Mouse (Mus musculus): Measurements from ENCODE around the gene Tex44. TPM values are rescaled to one million over a fixed set of nuclear protein-coding genes. Genes with fewer than 3 reads are reported as not detected.
A peak's percentile ranks its signal among the peaks of the same experiment; 100 is the strongest.

Tex44 gene
- polyA plus RNA-seq, 1 experiment from 2014 or later: not detected

- H3K36me3 ChIP-seq (replicated peaks; ENCODE audit: insufficient read depth, low read length): no peaks in the 10 kb centered on the region
- H3K4me2 ChIP-seq (ENCODE audit: low read depth, low read length): no peak overlapping the region
- H3K27ac ChIP-seq (ENCODE audit: low read depth): no peak overlapping the region
- DNase-seq (no peak), ATAC-seq (no peak)
- no peaks in the 10 kb centered on the region for H3K9me3 ChIP-seq (ENCODE audit: low read length)
- 67% methylated on average over 4 of the region's 4 CpGs for WGBS (ENCODE audit: insufficient replicate concordance)
- peaks cover 8% of the 10 kb centered on the region; the same call in 1 of the 2 replicates for H3K4me1 ChIP-seq (ENCODE audit: insufficient read depth)
- no peak overlapping the region for H3K4me3 ChIP-seq (ENCODE audit: low read depth, low read length)
- H3K9ac ChIP-seq (replicated peaks): no peak overlapping the region
- no peaks in the 10 kb centered on the region for H3K27me3 ChIP-seq (ENCODE audit: insufficient read depth, low read length)
- TF ChIP-seq CTCF (IDR thresholded peaks at IDR 0.05; ENCODE audit: low read depth): no peak
- TF ChIP-seq EP300 (IDR thresholded peaks at IDR 0.05; ENCODE audit: low read depth): no peak
Measured at GRCm38 (mm10) chr1:86459371-86459770, 33.2 kb downstream of the Tex44 start.

- H3K27me3 ChIP-seq (ENCODE audit: insufficient read depth, low read length): no peaks in the 10 kb centered on the region
- H3K4me2 ChIP-seq (ENCODE audit: low read depth, low read length): no peak overlapping the region
- no peak overlapping the region for H3K4me3 ChIP-seq (ENCODE audit: low read depth, low read length)
- WGBS (ENCODE audit: insufficient replicate concordance): 75% methylated on average over 9 of the region's 9 CpGs
- H3K9me3 ChIP-seq (ENCODE audit: low read length): no peaks in the 10 kb centered on the region
- DNase-seq (no peak), ATAC-seq (no peak)
- no peak for TF ChIP-seq CTCF (IDR thresholded peaks at IDR 0.05; ENCODE audit: low read depth)
- no peak for TF ChIP-seq EP300 (IDR thresholded peaks at IDR 0.05; ENCODE audit: low read depth)
- no peak overlapping the region for H3K9ac ChIP-seq (replicated peaks)
- H3K27ac ChIP-seq (ENCODE audit: low read depth): no peak overlapping the region
- H3K36me3 ChIP-seq (replicated peaks; ENCODE audit: insufficient read depth, low read length): no peaks in the 10 kb centered on the region
- H3K4me1 ChIP-seq (ENCODE audit: insufficient read depth): peaks cover 9% of the 10 kb centered on the region; the same call in 1 of the 2 replicates
Measured at GRCm38 (mm10) chr1:86464223-86464874, 38.2 kb downstream of the Tex44 start.

- H3K9me3 ChIP-seq (ENCODE audit: low read length): no peaks in the 10 kb centered on the region
- no peak overlapping the region for H3K27ac ChIP-seq (ENCODE audit: low read depth)
- H3K4me3 ChIP-seq (ENCODE audit: low read depth, low read length): no peak overlapping the region
- DNase-seq (no peak), ATAC-seq (no peak)
- H3K36me3 ChIP-seq (replicated peaks; ENCODE audit: insufficient read depth, low read length): no peaks in the 10 kb centered on the region
- no peak overlapping the region for H3K9ac ChIP-seq (replicated peaks)
- no peak overlapping the region for H3K4me2 ChIP-seq (ENCODE audit: low read depth, low read length)
- H3K27me3 ChIP-seq (ENCODE audit: insufficient read depth, low read length): no peaks in the 10 kb centered on the region
- 74% methylated on average over 4 of the region's 4 CpGs for WGBS (ENCODE audit: insufficient replicate concordance)
- TF ChIP-seq EP300 (IDR thresholded peaks at IDR 0.05; ENCODE audit: low read depth) (no peak), CTCF (IDR thresholded peaks at IDR 0.05; ENCODE audit: low read depth) (no peak)
- peaks cover 9% of the 10 kb centered on the region; the same call in 1 of the 2 replicates for H3K4me1 ChIP-seq (ENCODE audit: insufficient read depth)
Measured at GRCm38 (mm10) chr1:86464875-86465224, 38.7 kb downstream of the Tex44 start.

- DNase-seq (no peak), ATAC-seq (no peak)
- Histone ChIP-seq H3K27ac (ENCODE audit: low read depth) (no peak overlapping the region), H3K9ac (replicated peaks) (no peak overlapping the region), H3K4me3 (ENCODE audit: low read depth, low read length) (no peak overlapping the region), H3K36me3 (replicated peaks; ENCODE audit: insufficient read depth, low read length) (no peaks in the 10 kb centered on the region), H3K4me2 (ENCODE audit: low read depth, low read length) (no peak overlapping the region), H3K4me1 (ENCODE audit: insufficient read depth) (peaks cover 28% of the 10 kb centered on the region), H3K9me3 (ENCODE audit: low read length) (no peaks in the 10 kb centered on the region), H3K27me3 (ENCODE audit: insufficient read depth, low read length) (no peaks in the 10 kb centered on the region)
- WGBS (ENCODE audit: insufficient replicate concordance): 83% methylated on average over 8 of the region's 8 CpGs
- no peak for TF ChIP-seq CTCF (IDR thresholded peaks at IDR 0.05; ENCODE audit: low read depth)
- TF ChIP-seq EP300 (IDR thresholded peaks at IDR 0.05; ENCODE audit: low read depth): no peak
Measured at GRCm38 (mm10) chr1:86467416-86467815, 41.3 kb downstream of the Tex44 start.

- H3K4me3 ChIP-seq (ENCODE audit: low read depth, low read length): no peak overlapping the region
- H3K9me3 ChIP-seq (ENCODE audit: low read length): no peaks in the 10 kb centered on the region
- no peak overlapping the region for H3K4me2 ChIP-seq (ENCODE audit: low read depth, low read length)
- peak overlapping the region; percentile 87 for H3K27ac ChIP-seq (ENCODE audit: low read depth)
- ATAC-seq (no peak), DNase-seq (no peak)
- no peaks in the 10 kb centered on the region for H3K27me3 ChIP-seq (ENCODE audit: insufficient read depth, low read length)
- 86% methylated on average over 4 of the region's 4 CpGs for WGBS (ENCODE audit: insufficient replicate concordance)
- TF ChIP-seq EP300 (IDR thresholded peaks at IDR 0.05; ENCODE audit: low read depth) (no peak), CTCF (IDR thresholded peaks at IDR 0.05; ENCODE audit: low read depth) (no peak)
- H3K36me3 ChIP-seq (replicated peaks; ENCODE audit: insufficient read depth, low read length): no peaks in the 10 kb centered on the region
- peaks cover 40% of the 10 kb centered on the region for H3K4me1 ChIP-seq (ENCODE audit: insufficient read depth)
- no peak overlapping the region for H3K9ac ChIP-seq (replicated peaks)
Measured at GRCm38 (mm10) chr1:86469876-86470275, 43.7 kb downstream of the Tex44 start.

- DNase-seq (peak; percentile 68), ATAC-seq (peak; percentile 84)
- peaks cover 40% of the 10 kb centered on the region for H3K4me1 ChIP-seq (ENCODE audit: insufficient read depth)
- H3K4me3 ChIP-seq (ENCODE audit: low read depth, low read length): no peak overlapping the region
- peak overlapping the region; percentile 35; the same call in 1 of the 2 replicates for H3K9ac ChIP-seq (replicated peaks)
- H3K4me2 ChIP-seq (ENCODE audit: low read depth, low read length): peak overlapping the region; percentile 41
- no peaks in the 10 kb centered on the region for H3K36me3 ChIP-seq (replicated peaks; ENCODE audit: insufficient read depth, low read length)
- no peak for TF ChIP-seq CTCF (IDR thresholded peaks at IDR 0.05; ENCODE audit: low read depth)
- peak; percentile 86 for TF ChIP-seq EP300 (IDR thresholded peaks at IDR 0.05; ENCODE audit: low read depth)
- no peaks in the 10 kb centered on the region for H3K9me3 ChIP-seq (ENCODE audit: low read length)
- H3K27me3 ChIP-seq (ENCODE audit: insufficient read depth, low read length): no peaks in the 10 kb centered on the region
- H3K27ac ChIP-seq (ENCODE audit: low read depth): peak overlapping the region; percentile 87
- 32% methylated on average over 12 of the region's 12 CpGs for WGBS (ENCODE audit: insufficient replicate concordance)
Measured at GRCm38 (mm10) chr1:86470519-86471181, 44.5 kb downstream of the Tex44 start.
